Mouse (Mus musculus) G1E (cell line): Measurements from ENCODE around the gene Dynlt1b. TPM values are rescaled to one million over a fixed set of nuclear protein-coding genes. Genes with fewer than 3 reads are reported as not detected.
"Not testable (repeated sequence)": the region's sequence is repeated elsewhere in the genome, so short reads cannot be mapped to it uniquely, and the experiment has no call there.

Experiments used
- ATAC-seq: 2 replicates; pipeline ENCODE4 v1.8.0; 2016; ENCODE audit warnings: mild to moderate bottlenecking; ENCODE audit not compliant: insufficient number of reproducible peaks, poor library complexity, low FRiP score, severe bottlenecking; ENCODE audit errors: extremely low read depth
- DNase-seq: peaks from one replicate; pipeline ENCODE4 v3.0.0; 2012; ENCODE audit warnings: low spot score
- H3K27me3 ChIP-seq: 2 replicates; pipeline ENCODE4 v1.6.1; 2012; ENCODE audit warnings: mild to moderate bottlenecking, low read length, inconsistent platforms; ENCODE audit not compliant: insufficient read depth
- H3K36me3 ChIP-seq: replicated peaks from 2 replicates; pipeline ENCODE3; 2012; ENCODE audit warnings: mild to moderate bottlenecking, inconsistent platforms
- H3K4me1 ChIP-seq: 2 replicates; pipeline ENCODE4 v1.6.1; 2012; ENCODE audit warnings: low read depth, low read length, inconsistent platforms, mixed read lengths; ENCODE audit not compliant: insufficient read depth
- H3K4me3 ChIP-seq: 2 replicates; pipeline ENCODE4 v1.5.1; 2012; ENCODE audit warnings: low read depth, mild to moderate bottlenecking, inconsistent platforms, low read length, moderate library complexity, mixed read lengths
- H3K9me3 ChIP-seq: replicated peaks from 2 replicates; pipeline ENCODE4 v1.6.1; 2012; ENCODE audit warnings: inconsistent platforms
- polyA plus RNA-seq: library from polyadenylated mRNA; stranded (reverse); fragments of >175 nt; gene quantifications from 2 replicates; pipeline ENCODE4 v1.2.3, GENCODE M21; 2012
- total RNA-seq, 2 experiments: library from RNA; stranded (forward) in 1 of 2; stranded (reverse) in 1 of 2; fragments of 200-1000 nt in 1 of 2; fragments of >200 nt in 1 of 2; fragmentation: Nextera tagmentation in 1 of 2; gene quantifications; 2 replicates each; pipeline ENCODE4 v1.2.3; 2014 to 2017

The Dynlt1b gene
- total and polyA plus RNA-seq, 3 experiments = 19.0 to 388 (median 176) TPM

DNA sequence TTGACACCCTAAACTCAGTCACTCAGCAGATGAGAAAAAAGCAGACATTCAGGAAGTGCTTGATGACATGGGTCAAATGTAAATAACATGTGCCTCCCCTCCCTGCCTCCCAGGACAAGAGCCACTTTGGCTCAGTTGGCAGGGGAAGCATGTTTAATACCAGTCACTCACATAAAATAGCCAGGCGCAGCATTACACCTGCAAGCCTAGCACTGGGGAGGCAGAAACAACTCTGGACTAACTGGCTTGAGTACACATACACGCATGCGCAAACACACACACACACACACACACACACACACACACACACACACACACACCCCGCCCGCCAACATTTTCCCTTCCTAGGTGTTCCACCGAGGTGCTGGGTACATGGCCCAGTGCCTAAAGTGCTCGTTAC is 40.8 kb downstream of the Dynlt1b start:
- H3K9me3 ChIP-seq, ATAC-seq, H3K4me1 ChIP-seq, H3K4me3 ChIP-seq, H3K36me3 ChIP-seq, DNase-seq, H3K27me3 ChIP-seq: not testable (repeated sequence)

DNA sequence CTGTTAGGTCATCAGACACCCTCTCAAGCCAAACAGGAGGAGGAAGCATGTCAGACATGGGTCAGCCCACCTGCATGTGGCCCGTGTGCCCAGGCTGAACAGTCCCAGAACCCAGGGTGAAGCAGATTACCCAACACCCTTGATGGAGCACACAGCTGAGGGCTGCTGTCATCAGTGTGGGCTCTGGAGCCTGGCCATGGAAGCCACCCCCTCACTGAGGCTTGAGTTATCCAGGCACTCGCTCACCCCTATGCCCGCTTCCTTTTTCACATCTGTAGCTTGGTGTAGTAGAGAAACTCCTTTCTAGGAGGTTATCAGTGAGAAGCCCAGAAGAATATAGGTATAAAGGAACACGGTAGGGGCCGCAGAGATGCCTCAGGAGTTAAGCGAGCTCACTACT is 45.4 kb downstream of the Dynlt1b start:
- H3K9me3 ChIP-seq, DNase-seq, H3K4me3 ChIP-seq, H3K4me1 ChIP-seq, H3K27me3 ChIP-seq, ATAC-seq, H3K36me3 ChIP-seq: not testable (repeated sequence)

DNA sequence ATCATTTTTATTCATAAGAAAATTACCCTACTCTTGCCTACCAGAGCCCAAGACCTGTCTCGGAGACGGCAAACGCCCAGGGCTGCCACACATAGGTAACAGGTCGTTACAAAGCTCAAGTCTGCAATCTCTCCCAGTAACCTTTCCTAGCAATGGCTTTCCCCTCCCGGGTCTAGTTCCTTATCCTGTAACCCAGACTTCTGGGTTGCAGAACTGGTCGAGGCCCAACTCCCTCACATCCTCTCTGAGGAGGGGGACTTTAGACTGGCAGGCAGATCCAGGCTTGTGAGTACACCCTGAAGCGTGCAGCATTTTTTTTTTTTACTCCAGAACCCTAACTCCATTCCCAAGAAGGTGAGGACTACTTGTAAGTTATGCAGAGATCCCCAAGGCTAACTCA is 46.0 kb downstream of the Dynlt1b start:
- not testable (repeated sequence) for H3K4me3 ChIP-seq, H3K27me3 ChIP-seq, H3K9me3 ChIP-seq, ATAC-seq, H3K4me1 ChIP-seq, DNase-seq, H3K36me3 ChIP-seq

DNA sequence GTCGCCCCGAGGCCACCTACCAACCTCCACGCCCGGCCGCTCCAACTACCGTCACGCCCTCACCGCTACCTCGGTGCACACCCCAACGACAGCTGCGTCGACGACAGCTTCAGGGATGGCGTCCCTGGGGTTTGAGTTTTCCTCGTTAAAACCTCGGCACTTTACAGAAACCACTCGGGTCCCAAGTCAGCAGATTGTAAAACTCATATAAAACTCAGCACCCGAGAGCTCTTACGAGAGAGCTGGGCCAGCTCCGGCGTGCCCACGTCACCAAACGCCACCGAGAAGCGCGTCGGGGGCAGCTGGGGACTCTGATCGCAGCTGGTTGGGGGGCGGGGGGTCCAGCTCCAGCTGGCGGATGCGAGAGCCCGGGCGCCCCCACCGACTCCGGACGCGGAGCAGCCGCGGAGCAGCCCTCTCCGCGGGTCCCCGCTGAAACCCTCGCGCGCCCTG is 46.6 kb downstream of the Dynlt1b start:
- not testable (repeated sequence) for H3K36me3 ChIP-seq, H3K27me3 ChIP-seq, H3K4me1 ChIP-seq, H3K9me3 ChIP-seq, ATAC-seq, H3K4me3 ChIP-seq, DNase-seq

DNA sequence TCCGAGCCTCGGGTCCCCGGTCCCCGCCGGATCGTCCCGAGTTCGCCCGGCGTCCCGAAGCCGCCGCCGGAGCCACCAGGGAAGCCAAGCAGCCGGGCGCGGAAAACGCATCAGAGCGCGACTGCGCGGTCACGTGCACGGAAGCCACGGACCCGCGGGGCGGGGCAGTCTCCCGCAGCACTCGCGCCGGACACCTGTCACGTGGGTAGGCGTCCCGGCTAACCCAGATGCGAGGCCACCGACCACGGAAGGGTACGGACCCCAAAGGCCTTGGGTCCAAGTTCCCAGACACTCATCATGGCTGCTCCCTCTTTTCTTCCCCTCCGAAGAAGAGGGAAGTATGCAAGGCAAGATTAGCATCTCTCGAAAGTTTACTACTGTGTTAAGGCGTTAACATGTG is 47.1 kb downstream of the Dynlt1b start:
- H3K27me3 ChIP-seq, H3K4me3 ChIP-seq, ATAC-seq, H3K36me3 ChIP-seq, H3K9me3 ChIP-seq, H3K4me1 ChIP-seq, DNase-seq: not testable (repeated sequence)

- not testable (repeated sequence) for DNase-seq, H3K36me3 ChIP-seq, H3K4me1 ChIP-seq, ATAC-seq, H3K9me3 ChIP-seq, H3K27me3 ChIP-seq, H3K4me3 ChIP-seq
Observed at GRCm38 (mm10) chr17:6480855-6481589, 51.1 kb downstream of the Dynlt1b start.

- not testable (repeated sequence) for H3K4me3 ChIP-seq, H3K4me1 ChIP-seq, ATAC-seq, H3K36me3 ChIP-seq, H3K27me3 ChIP-seq, H3K9me3 ChIP-seq, DNase-seq
Observed at GRCm38 (mm10) chr17:6481590-6481963, 51.7 kb downstream of the Dynlt1b start.

- not testable (repeated sequence) for ATAC-seq, H3K36me3 ChIP-seq, H3K4me1 ChIP-seq, DNase-seq, H3K9me3 ChIP-seq, H3K4me3 ChIP-seq, H3K27me3 ChIP-seq
Observed at GRCm38 (mm10) chr17:6482248-6482647, 52.3 kb downstream of the Dynlt1b start.

Other genes starting within 250 kb of the Dynlt1b start
- gene Tmem181a, start 173.3 kb upstream of the Dynlt1b start, total RNA-seq (2014; fragmentation: Nextera tagmentation) = not detected in 2 replicates
- 0.06 and 0.16 TPM in 2 replicates for gene Tmem181a, start 173.3 kb upstream of the Dynlt1b start, total RNA-seq (2017)
- gene Tmem181a, start 173.3 kb upstream of the Dynlt1b start, polyA plus RNA-seq = not detected in 2 replicates
- 12.1 and 20.5 TPM in 2 replicates for gene Dynlt1a, start 112.6 kb upstream of the Dynlt1b start, total RNA-seq (2014; fragmentation: Nextera tagmentation)
- 11.4 and 15.6 TPM in 2 replicates for gene Dynlt1a, start 112.6 kb upstream of the Dynlt1b start, total RNA-seq (2017)
- gene Dynlt1a, start 112.6 kb upstream of the Dynlt1b start, polyA plus RNA-seq = 0.91 TPM in 2 replicates
- gene Dynlt1c, start 171.6 kb downstream of the Dynlt1b start, total RNA-seq (2014; fragmentation: Nextera tagmentation) = 28.3 and 36.5 TPM in 2 replicates
- gene Dynlt1c, start 171.6 kb downstream of the Dynlt1b start, total RNA-seq (2017) = 21.5 and 27.6 TPM in 2 replicates
- gene Dynlt1c, start 171.6 kb downstream of the Dynlt1b start, polyA plus RNA-seq = 0.75 and 1.7 TPM in 2 replicates
- 44.3 and 45.3 TPM in 2 replicates for gene Dynlt1f, start 225.8 kb downstream of the Dynlt1b start, total RNA-seq (2014; fragmentation: Nextera tagmentation)
- gene Dynlt1f, start 225.8 kb downstream of the Dynlt1b start, total RNA-seq (2017) = 98.6 and 124 TPM in 2 replicates
- gene Dynlt1f, start 225.8 kb downstream of the Dynlt1b start, polyA plus RNA-seq = 4.2 and 5.7 TPM in 2 replicates
- gene Sytl3, start 229.0 kb downstream of the Dynlt1b start, total RNA-seq (2014; fragmentation: Nextera tagmentation) = not detected in 2 replicates
- gene Sytl3, start 229.0 kb downstream of the Dynlt1b start, total RNA-seq (2017) = 0.58 and 1.3 TPM in 2 replicates
- not detected in 2 replicates for gene Sytl3, start 229.0 kb downstream of the Dynlt1b start, polyA plus RNA-seq